Mouse (Mus musculus): ENCODE data around the gene Ptch1.

Ptch1 gene

DNA sequence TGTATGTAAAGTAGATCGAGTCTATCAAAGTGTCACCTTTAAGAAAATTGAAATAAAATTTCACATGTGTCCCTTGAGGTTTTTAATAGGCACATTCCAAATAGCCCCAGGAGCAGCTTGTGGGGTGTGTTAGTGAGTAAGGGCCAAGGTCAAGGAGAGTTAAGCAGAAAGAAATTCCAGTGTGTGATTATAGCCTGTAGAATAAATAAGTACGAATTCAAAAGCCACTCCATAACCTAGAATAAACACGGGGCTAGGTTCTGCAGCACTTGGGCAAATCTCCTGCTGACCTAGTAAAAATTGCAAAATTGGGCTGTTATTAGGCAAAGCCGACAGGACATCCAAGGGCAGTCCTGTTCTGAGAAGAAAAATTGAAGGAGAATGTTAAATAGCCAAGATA is 38.4 kb downstream of the Ptch1 start:
- no peak for DNase-seq (ENCODE audit: low read depth, low spot score)

DNA sequence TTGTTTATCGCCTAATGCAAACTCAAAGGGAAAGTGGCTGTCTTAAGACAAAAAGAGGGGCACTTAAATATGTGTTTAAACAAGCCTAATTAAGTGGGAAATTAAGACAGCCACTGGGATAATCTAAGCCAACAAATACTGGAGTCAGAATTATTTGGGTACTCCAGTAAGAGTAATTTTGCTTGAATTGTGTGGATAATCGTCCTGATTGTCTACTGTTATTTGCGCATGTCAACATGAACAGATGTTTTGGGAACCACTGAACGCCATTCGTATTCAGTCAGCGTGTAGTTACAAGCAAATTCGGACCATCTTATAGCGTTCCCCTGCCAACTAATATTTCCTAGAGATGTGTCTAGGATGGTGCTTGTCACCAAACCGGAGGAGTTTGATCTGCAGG is 42.5 kb downstream of the Ptch1 start:
- no peak for DNase-seq (ENCODE audit: low read depth, low spot score)

DNA sequence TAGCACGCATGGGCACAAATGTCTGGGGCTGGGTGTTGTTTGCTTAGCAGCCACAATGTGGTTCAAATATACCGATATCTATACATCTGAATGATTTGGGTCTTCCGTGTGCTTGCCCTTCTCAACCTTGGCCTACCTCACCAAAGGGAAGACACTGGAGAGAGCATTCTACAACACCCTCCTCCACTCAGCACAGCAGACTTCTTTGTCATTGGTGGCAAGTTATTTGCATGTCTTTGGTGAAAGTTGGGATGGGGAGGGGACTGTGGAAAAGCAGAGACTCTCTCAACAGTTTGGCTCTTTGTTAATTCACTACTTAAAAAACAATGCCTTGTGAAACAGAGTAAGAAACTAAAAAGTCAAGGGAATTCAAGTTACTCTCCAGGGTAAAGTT is 43.0 kb downstream of the Ptch1 start:
- DNase-seq (ENCODE audit: low read depth, low spot score): peak; percentile 27

DNA sequence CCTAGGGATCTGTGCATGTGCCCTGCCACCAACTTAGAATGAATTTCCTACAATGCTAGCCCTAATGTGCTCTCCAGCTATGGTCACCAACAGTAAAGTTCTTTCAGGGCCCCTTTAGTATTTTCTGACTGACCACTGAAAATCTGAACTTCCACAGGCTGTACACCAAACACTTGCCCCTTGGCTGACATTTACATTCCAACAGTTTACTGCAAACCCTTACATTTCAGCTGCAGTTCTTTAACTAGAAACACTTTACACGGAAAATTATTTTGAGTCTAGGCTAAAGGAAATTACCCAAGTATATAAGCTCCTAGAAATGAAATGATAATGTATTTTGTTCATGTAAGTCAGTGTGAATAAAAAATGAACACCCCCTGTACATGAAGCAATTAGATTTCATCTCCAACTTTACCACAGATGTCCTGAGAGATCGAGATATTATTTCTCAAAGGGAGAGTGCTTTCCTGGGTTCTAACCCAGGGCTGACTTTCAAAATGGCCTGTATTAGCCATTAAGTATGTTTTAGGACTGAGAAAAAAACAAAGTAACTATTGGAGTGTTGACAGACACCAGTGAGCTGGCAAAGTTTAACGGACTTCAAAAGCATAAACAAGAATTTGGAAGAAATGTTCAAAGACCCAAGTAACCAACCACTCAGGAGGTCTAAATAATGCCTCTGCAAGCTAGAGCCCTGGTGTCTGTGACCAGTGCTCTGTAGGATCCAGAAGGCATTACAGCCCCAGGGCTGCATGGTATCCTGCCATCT is 43.6 kb downstream of the Ptch1 start:
- DNase-seq (ENCODE audit: low read depth, low spot score): no peak

DNA sequence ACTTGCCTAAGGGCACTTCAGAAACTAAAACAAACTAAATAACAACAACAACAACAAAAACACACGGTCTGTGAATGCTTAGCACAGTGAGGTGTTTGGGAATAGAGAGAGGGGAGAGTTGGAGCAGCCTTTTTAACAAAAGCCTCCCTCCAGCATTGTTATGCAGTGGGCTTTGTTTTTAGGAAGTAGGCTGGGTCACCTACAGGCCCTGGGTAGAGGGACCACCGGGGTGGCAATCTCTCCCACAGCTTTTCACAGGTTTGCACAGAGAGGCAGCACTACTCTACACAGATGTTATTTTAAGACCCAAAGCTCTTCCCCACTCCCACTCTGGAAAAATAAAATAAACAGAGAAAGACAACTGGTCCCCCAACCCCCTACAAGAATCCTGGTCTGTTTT is 44.5 kb downstream of the Ptch1 start:
- no peak for DNase-seq (ENCODE audit: low read depth, low spot score)

DNA sequence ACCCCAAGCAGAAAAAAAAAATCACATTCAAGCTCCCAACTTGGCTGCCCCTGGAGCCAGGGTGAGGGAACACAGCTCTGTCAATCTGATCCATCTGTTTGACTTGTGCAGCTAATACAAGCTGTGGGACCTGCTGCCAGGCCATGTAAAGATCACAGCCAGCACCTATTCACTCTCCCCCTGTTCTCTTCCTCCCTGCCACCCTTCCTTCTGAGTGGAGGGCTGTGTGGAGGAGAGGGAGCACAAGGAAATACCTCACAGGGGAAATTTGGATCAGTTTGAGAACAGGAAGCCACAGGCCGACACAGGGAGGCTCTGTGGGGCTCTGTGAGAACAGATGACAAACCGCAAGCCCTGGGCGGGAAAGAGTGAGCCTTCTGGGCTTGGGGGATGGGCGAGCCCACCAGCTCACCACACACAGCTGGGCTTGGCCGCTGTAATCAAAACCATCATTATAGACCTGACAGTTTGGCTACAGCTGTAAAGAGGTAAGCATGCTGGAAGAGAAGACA is 45.2 kb downstream of the Ptch1 start:
- DNase-seq (ENCODE audit: low read depth, low spot score): peak; percentile 72

DNA sequence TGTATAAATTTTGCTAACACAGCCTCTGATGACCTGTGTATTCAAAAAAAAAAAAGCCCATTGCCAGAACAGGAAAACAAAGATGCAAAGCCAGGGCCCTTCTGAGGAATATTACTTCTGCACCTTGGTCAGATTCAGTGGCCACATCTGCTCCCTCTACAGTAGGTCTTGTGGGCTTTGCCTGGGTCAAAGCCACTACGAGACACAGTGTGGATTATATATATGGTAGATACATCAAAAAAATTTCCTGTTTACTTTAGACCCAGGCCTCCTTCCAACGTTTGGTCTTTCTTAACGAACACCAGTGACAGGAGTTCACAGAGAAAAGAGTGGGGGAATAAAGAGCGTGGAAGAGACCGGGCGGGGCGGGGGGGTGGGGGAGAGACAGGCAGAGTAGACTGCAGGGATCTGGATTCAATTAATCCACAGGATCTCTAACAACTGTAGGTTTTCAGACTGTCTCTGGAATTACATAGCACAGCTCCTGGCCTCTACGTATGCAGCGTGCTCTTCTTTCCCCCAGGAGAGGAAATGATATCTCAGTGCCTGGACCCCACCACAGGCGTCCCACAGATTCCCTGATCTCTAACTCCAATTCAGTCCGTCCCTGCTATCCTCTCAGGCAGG is 47.7 kb downstream of the Ptch1 start:
- no peak for DNase-seq (ENCODE audit: low read depth, low spot score)

DNA sequence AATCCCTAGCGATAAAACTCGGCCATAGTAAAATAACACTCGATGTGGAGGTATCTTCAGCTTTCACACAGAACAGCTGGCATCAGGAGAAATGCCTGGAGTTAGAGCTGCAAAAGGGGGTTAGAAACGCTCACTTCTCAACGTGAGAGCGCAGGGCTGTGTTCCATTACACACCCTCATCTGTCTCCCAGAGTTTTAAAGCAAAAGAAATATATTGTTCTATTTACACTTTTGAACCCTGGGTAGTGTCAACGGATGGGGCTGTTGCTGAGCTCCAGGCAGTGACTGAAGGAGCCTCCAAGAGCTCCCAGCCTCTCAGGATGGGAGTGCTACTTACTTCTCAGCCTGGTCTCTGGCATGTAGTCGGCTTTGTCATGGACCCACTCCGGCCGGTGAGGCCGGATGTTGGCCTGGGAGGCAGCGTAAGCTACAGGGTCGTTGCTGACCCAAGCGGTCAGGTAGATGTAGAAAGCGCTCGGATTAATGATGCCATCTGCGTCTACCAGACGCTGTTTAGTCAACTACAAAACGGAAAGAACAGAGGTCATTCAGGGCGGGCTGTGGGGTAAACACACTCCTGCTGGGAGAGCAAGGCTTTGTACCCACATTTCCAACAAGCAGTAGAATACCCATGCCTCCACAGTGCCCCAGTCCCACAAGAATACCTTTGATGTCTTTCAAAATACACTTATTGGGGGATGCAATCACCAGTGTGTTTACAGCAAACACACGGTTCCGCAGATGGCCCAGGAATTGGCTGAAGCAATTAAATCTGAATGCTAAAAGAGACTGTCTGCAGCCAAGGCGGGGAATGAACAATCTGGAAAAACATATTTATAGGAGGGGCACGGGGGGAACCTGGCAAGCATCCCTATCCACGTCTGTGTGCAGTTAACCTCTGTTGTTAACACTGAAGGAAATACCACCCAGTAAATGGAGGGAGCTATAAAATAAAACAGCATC is 48.5 kb downstream of the Ptch1 start:
- DNase-seq (ENCODE audit: low read depth, low spot score): no peak

DNA sequence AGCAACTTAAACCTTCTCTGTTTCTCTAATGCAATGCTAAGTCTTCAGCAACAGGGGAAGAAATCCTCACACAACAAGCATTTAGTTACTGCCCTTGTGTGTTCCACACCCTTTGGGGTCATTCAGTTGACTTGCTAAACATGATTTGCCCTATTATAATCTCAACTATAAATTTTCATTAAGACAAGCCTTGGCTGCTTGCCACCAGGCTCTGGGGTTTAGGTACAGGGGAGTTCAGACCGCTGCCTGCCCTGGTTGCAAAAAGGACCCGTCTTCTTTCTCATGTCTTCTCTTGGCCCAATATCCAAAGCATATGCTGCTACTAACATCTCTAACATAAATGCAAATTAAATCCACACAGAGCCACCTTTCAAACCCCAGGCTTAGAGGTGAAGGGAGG is 49.3 kb downstream of the Ptch1 start:
- DNase-seq (ENCODE audit: low read depth, low spot score): no peak

DNA sequence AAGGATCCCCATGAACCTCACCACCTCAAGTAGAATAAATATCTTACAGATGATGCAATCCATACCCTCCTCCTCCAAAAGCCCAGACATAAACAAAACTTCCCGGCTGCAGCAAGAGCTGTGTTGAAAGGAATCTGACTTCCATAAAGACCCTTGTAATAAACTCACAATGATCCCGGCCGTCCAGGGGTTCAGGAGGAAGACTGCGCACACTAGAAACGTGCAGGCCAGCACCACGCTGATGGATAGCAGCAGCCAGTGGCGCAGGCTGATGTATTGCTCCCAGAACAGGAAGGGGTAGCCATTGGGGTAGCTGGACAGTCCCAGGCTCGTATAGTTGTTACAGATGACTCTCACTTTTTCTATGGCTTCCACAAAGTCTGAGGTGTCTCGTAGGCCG is 50.6 kb downstream of the Ptch1 start:
- no peak for DNase-seq (ENCODE audit: low read depth, low spot score)

DNA sequence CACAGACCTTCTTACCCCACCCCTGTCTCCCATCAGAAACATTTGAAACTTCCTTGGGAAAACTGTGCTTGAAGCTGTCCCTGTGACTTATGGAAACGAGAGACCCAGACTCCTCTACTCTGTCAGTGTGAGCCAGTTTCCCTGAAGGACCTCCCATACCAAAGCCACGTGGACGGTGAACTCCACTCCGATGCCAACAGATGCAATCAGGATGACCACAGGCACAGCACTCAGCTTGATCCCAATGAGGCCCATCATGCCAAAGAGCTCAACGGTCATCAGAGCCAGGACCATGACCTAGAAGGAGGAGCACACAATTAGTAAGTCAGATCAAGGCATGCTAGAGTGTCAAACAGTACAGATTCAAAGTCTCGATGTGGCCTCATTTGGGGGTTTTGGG is 53.3 kb downstream of the Ptch1 start:
- no peak for DNase-seq (ENCODE audit: low read depth, low spot score)

DNA sequence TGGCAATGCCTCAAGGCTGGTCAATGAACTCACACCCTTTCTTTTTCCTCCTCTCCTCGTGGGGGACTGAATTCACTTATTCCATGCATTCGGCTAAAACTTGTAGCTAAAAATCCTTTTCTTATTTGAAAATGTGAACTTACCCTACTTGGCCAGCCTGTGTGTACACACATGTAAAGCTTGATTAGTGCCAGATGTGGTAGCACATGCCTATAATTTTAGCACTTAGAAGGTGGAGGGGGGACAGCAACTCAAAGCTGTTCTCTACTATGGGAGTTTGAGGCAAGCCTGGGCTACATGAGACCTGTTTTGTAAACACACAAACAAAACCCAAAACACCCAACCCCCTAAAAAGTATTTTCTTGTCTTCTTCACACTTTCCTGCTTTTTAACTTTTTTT is 56.9 kb downstream of the Ptch1 start:
- DNase-seq (ENCODE audit: low read depth, low spot score): no peak

DNA sequence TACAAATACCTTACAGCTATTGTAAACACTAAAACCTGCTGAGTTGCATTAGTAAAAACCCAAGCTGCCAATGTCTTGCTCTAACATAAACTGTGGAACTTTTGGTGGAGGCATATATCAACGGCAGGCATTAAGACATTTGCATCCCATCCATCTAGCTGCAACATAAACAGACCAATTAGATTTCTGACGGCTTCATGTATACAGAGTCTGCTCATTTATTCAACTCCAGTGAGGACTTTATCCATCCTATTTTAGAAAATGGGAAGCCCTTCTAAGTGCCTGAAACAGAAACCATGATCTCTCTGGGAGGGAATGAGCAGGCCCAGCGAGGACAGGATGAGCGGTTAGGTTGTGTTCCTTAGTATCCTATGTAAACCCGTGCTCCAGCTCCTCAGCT is 57.9 kb downstream of the Ptch1 start:
- no peak for DNase-seq (ENCODE audit: low read depth, low spot score)

DNA sequence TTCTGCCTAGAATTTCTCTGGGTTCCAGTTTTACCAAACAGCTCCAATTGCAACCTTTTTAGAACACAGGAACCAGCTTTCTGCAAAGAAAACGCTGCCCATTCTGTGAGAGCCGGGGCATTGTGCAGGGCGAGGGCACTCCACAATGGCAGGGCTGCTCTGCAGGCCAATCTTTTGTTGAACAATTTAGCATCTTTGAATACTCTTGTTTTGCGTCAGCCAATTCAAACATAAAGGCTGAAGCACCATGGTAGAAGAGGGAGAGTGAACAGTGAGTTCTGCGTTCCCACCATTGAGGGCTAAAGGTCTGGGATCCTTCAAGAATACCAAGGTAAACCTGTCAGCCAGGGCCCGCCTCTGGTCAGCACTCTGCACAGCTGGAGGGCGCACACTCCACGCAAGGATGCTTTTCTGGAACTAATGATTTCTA is 58.5 kb downstream of the Ptch1 start:
- DNase-seq (ENCODE audit: low read depth, low spot score): no peak

DNA sequence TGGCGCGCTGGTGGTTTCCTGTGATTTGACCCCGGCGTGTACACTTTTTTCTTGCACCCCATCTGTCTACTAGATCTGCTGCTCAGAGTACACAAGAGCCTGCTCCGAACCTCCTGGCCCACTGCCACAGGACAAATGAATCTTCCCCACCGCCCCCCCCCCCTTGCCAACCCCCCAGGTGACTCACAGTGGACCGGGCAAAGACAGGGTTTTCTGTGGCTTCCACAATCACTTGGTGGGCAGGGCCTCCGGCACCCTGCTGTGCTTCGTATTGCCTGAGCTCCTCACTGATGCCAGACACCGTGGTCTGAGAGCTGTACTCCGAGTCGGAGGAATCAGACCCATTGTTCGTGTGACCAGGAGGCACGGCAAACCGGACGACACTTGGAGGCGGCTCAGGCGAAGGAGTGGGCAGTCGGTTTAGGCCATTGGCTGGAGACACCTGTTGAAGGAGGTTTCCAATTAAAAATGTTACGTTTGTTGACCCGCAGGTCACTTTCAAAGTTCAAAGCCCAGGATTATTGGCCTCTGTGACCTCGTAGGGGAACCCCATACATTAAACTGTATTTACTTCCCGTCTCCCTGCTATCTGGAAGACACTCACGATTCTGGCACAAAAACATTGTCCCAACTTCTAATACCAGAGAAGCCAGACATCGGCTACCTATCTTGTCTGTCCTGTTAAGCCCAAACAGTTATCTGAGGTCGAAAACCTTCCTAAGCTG is 59.9 kb downstream of the Ptch1 start:
- no peak for DNase-seq (ENCODE audit: low read depth, low spot score)

DNA sequence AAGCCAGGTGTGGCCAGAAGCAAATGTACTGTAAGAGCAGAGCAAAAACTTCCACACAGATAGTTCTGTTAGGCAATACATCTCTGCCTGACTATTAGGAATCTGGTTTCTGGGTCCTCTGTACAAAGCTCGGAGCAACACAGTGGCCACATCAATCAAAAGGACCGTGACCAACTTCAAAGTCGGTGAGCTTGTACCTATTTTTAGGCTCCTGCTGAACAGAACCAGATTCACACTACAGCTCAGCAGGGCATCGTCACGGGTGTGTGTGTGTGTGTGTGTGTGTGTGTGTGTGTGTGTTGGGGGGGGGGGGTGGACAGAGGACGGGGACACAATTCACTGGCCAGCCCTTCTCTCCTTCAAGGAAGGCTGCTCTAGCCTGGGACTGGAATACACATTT is 61.0 kb downstream of the Ptch1 start:
- no peak for DNase-seq (ENCODE audit: low read depth, low spot score)

DNA sequence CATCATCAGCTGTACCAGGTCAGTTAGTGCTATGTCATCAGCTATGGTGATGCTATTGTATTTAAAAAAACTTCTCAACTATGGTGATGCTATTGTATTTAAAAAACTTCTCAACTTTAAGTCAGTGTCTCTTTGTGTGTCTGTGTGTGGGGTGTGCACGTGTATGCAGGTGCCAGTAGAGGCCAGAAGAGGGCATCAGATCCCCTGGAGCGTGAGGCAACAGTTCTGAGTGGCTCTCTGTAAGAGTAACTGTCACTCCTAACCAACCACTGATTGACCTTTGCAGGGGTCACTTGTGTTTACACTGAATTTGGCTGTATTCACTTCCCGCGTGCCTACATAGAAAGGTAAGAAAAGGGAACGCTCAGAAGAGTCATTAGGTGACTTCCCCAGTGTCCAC is 65.6 kb downstream of the Ptch1 start:
- DNase-seq (ENCODE audit: low read depth, low spot score): no peak

DNA sequence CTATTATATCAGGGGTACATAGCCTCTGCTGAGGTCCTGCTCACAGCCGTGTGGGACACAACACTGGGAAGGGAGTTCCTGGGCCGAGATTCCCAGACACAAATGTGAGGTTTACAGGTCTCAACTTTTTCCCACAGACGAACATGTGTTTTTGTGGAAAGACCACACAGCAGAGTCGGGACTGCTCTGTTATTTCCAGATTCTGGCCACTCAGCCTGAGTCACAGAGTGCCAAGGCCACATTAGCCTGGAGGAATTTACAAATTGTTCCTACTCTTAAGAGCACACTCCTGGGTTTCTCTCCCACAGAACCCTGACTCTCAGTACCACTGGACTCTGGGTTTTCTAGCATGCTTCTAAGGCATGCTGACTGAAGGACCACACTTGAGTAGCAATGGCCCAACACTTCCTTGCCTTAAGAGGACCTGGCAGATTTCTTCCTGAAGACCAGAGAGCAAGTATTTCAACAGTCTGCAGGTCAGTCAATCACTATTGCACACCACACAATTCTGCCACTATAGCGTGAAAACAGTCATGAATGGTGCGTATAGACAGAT is 66.3 kb downstream of the Ptch1 start:
- no peak for DNase-seq (ENCODE audit: low read depth, low spot score)

DNA sequence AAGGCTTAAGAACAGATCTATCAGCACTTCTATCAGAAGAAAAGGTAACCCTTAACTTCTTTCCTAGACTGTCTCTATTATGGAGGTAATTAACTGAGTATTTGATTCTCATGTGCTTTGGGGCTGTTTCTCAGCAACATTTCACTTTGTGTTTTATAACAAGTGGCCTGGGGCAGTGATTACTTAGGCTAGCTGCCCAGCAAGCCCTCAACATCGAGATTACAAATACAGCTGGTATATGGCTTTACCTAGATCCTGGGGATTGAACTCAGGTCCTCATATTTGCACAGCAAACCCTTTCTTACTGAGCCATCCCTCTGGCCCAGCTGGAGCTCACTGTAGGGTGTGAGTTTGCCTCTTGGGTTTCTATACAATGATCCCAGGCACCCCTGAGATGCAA is 67.0 kb downstream of the Ptch1 start:
- no peak for DNase-seq (ENCODE audit: low read depth, low spot score)

DNA sequence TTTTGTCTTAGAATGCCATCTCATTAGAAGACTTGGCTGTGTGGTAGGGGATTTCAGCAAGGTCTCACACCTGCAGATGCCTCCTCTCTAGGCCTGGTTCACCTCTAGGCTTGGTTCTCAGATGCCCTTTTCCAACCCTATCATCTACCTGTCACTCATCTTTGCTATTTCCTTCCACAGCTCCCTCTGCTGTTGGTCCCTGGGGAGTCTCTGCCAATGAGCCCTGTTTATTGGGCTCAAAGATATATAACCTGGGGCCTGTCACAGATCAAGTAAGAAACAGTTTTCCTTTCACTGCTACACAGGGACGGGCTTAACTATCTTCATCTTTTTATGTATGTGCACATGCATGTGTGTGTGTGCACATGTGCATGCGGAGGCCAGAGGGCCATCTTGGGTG is 71.0 kb downstream of the Ptch1 start:
- DNase-seq (ENCODE audit: low read depth, low spot score): no peak

DNA sequence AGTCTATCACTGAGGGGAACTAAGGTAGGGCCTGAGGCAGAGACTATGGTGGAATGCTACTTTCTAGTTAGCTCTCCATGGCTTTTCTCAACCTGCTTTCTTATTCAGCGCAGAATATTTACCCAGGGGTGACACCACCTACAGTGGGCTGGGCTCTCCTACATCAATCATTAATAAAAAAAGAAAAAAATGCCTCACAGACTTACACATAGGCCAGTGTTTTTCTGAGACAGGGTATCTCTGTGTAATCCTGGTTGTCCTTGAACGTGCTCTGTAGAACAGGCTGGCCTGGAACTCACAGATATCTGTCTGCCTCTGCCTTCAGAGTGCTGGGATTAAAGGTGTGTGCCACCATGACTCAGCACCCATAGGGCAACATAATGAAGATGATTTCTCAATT is 73.9 kb downstream of the Ptch1 start:
- DNase-seq (ENCODE audit: low read depth, low spot score): no peak
